In genomic region chr3:27985344-27985743, GRCm38 (mm10) we compare ENCODE assay signal across 13 mouse cellular contexts. TPM values are rescaled to one million over a fixed set of nuclear protein-coding genes. Genes with fewer than 3 reads are reported as not detected.
DNase-seq lines count a peak whose midpoint lies in the region; ATAC-seq and TF ChIP-seq lines count a peak whose summit lies in the region.
"Had no signal": no experiment of that assay in that cellular context is flagged by ENCODE, and none has a peak within 500 bp of the region (broad histone marks: within the 10 kb centered on the region; RNA-seq: fewer than 3 reads in every experiment).

No protein-coding gene starts in this region.

- no peaks in the 10 kb centered on the region for H3K9me3 ChIP-seq in heart, embryonic 15.5 days (replicated peaks)
- H3K9me3 ChIP-seq in liver, embryonic 12.5 days (replicated peaks), result no peaks in the 10 kb centered on the region
- H3K9me3 ChIP-seq in hindbrain, postnatal 0 days (ENCODE audit: low read length), result no peaks in the 10 kb centered on the region
- H3K9me3 ChIP-seq in liver, embryonic 16.5 days (replicated peaks; ENCODE audit: control insufficient read depth, low read length), result no peaks in the 10 kb centered on the region

- no peaks in the 10 kb centered on the region for H3K27me3 ChIP-seq in heart, embryonic 15.5 days
- H3K27me3 ChIP-seq in liver, adult 2 months (ENCODE audit: control insufficient read depth, insufficient read depth, low read length), result no peaks in the 10 kb centered on the region
- no peaks in the 10 kb centered on the region for H3K27me3 ChIP-seq in liver, embryonic 12.5 days (replicated peaks)
- H3K27me3 ChIP-seq in hindbrain, postnatal 0 days (ENCODE audit: insufficient read depth, low read length), result no peaks in the 10 kb centered on the region
- H3K27me3 ChIP-seq in liver, embryonic 16.5 days (ENCODE audit: control insufficient read depth, insufficient read depth, low read depth, low read length), result no peaks in the 10 kb centered on the region

- DNase-seq in heart, adult 8-10 months (ENCODE audit: low spot score), result no peak
- DNase-seq in liver, adult 2 months (ENCODE audit: extremely low read depth, low read depth, low spot score), result no peak
- DNase-seq in hindbrain, postnatal 0 days (ENCODE audit: low spot score), result no peak
- no peak for DNase-seq in urinary bladder, postnatal 14 days (ENCODE audit: low spot score)
- no peak for DNase-seq in layer of hippocampus, postnatal 25 days (ENCODE audit: extremely low spot score in 1 of 2, low spot score in 1 of 2)
- DNase-seq: cerebellum, adult 11-12 months; kidney, adult 8-10 months; layer of hippocampus, adult 9-11 months; left cerebral cortex, postnatal 4 days had no signal

- H3K4me2 ChIP-seq in heart, embryonic 15.5 days, result peak overlapping the region; percentile 53
- no peak overlapping the region for H3K4me2 ChIP-seq in liver, embryonic 12.5 days
- peak overlapping the region; percentile 45 for H3K4me2 ChIP-seq in hindbrain, postnatal 0 days (ENCODE audit: low read depth, low read length)
- peak overlapping the region; percentile 52; the same call in 1 of the 2 replicates for H3K4me2 ChIP-seq in liver, embryonic 16.5 days (ENCODE audit: low read depth, low read length)

- no peak overlapping the region for H3K9ac ChIP-seq in heart, embryonic 15.5 days
- H3K9ac ChIP-seq in liver, adult 2 months (ENCODE audit: low read depth, low read length), result no peak overlapping the region
- H3K9ac ChIP-seq in liver, embryonic 12.5 days, result no peak overlapping the region
- no peak overlapping the region for H3K9ac ChIP-seq in hindbrain, postnatal 0 days (replicated peaks; ENCODE audit: low read length)
- no peak overlapping the region for H3K9ac ChIP-seq in liver, embryonic 16.5 days (ENCODE audit: low read depth, low read length)

- no peak overlapping the region for H3K4me3 ChIP-seq in heart, embryonic 15.5 days
- peak overlapping the region; percentile 10; the same call in 1 of the 2 replicates for H3K4me3 ChIP-seq in liver, adult 2 months (ENCODE audit: insufficient read depth, low read depth, low read length)
- no peak overlapping the region for H3K4me3 ChIP-seq in liver, embryonic 12.5 days
- H3K4me3 ChIP-seq in hindbrain, postnatal 0 days (ENCODE audit: low read length), result peak overlapping the region; percentile 31
- no peak overlapping the region; the same call in 1 of the 2 replicates for H3K4me3 ChIP-seq in liver, embryonic 16.5 days (ENCODE audit: low read depth, low read length)

- 90% methylated on average over 5 of the region's 5 CpGs for WGBS in heart, embryonic 15.5 days
- WGBS in liver, adult 2 months, result 83% methylated on average over 5 of the region's 5 CpGs
- WGBS in liver, embryonic 12.5 days (ENCODE audit: insufficient replicate concordance), result 82% methylated on average over 5 of the region's 5 CpGs
- WGBS in hindbrain, postnatal 0 days, result 94% methylated on average over 5 of the region's 5 CpGs
- 86% methylated on average over 5 of the region's 5 CpGs for WGBS in liver, embryonic 16.5 days (ENCODE audit: insufficient replicate concordance)

- no peak overlapping the region for H3K27ac ChIP-seq in heart, embryonic 15.5 days
- no peak overlapping the region for H3K27ac ChIP-seq in liver, adult 2 months (replicated peaks; ENCODE audit: insufficient read depth, low read depth, low read length)
- H3K27ac ChIP-seq in liver, embryonic 12.5 days, result no peak overlapping the region
- no peak overlapping the region for H3K27ac ChIP-seq in hindbrain, postnatal 0 days
- no peak overlapping the region for H3K27ac ChIP-seq in liver, embryonic 16.5 days (ENCODE audit: low read length)

- peaks cover 26% of the 10 kb centered on the region for H3K4me1 ChIP-seq in heart, embryonic 15.5 days (replicated peaks)
- peaks cover 9% of the 10 kb centered on the region for H3K4me1 ChIP-seq in liver, adult 2 months (ENCODE audit: control insufficient read depth, insufficient read depth, low read length)
- peaks cover 7% of the 10 kb centered on the region for H3K4me1 ChIP-seq in liver, embryonic 12.5 days
- no peaks in the 10 kb centered on the region for H3K4me1 ChIP-seq in hindbrain, postnatal 0 days (ENCODE audit: insufficient read depth, low read length)
- no peaks in the 10 kb centered on the region; the same call in 1 of the 2 replicates for H3K4me1 ChIP-seq in liver, embryonic 16.5 days (ENCODE audit: control insufficient read depth, low read depth, low read length)

- H3K79me2 ChIP-seq in liver, adult 2 months (ENCODE audit: control insufficient read depth, insufficient read depth, low read length), result peaks cover 10% of the 10 kb centered on the region; the same call in 1 of the 2 replicates

- no peaks in the 10 kb centered on the region for H3K36me3 ChIP-seq in heart, embryonic 15.5 days
- no peaks in the 10 kb centered on the region for H3K36me3 ChIP-seq in liver, adult 2 months (ENCODE audit: control insufficient read depth, insufficient read depth, low read length)
- H3K36me3 ChIP-seq in liver, embryonic 12.5 days, result no peaks in the 10 kb centered on the region
- no peaks in the 10 kb centered on the region for H3K36me3 ChIP-seq in hindbrain, postnatal 0 days (ENCODE audit: insufficient read depth, low read length)
- no peaks in the 10 kb centered on the region for H3K36me3 ChIP-seq in liver, embryonic 16.5 days (ENCODE audit: control insufficient read depth, insufficient read depth)

- no peak for TF ChIP-seq POLR2A in liver, adult 2 months (IDR thresholded peaks at IDR 0.05; ENCODE audit: extremely low read depth, insufficient read depth, low read length)

- no peak for TF ChIP-seq CTCF in liver, adult 2 months (IDR thresholded peaks at IDR 0.05; ENCODE audit: low read depth, low read length)
- TF ChIP-seq CTCF in hindbrain, postnatal 0 days (IDR thresholded peaks at IDR 0.05; ENCODE audit: low read depth), result no peak

- no peak for ATAC-seq in heart, embryonic 15.5 days (replicated peaks; ENCODE audit: insufficient number of reproducible peaks, insufficient read depth, low FRiP score, low read depth)
- ATAC-seq in liver, embryonic 12.5 days, result no peak
- no peak for ATAC-seq in hindbrain, postnatal 0 days
- no peak for ATAC-seq in liver, embryonic 16.5 days (ENCODE audit: low read depth)
- ATAC-seq: CD4-positive, CD25-positive, alpha-beta regulatory T cell, adult 4 months had no signal

RNA-seq across cellular contexts. Expression of gene Pld1, which starts 46.8 kb away (rescaled TPM):
- polyA plus RNA-seq in heart, embryonic 15.5 days (2015; fragmentation: Nextera tagmentation; extraction: Ambion mirVana), result 6.8 and 7.2 TPM in 2 replicates
- 10 to 100 TPM in 2 of 4 experiments, 1 to 10 TPM in 2; 8.4 to 11.4 (median 10.6) TPM for total RNA-seq in heart, adult 8-10 months (2022)
- 8.4 and 11.3 TPM in 2 replicates for total RNA-seq in liver, adult 2 months (2014; rRNA removed)
- 1.7 and 1.9 TPM in 2 replicates for polyA plus RNA-seq in liver, adult 2 months (2012; rRNA removed)
- polyA plus RNA-seq in liver, embryonic 12.5 days (2016; fragmentation: Nextera tagmentation; extraction: Ambion mirVana), result 2.6 and 2.8 TPM in 2 replicates
- total RNA-seq in hindbrain, postnatal 0 days (2014; rRNA removed), result 10.7 and 19.7 TPM in 2 replicates
- polyA plus RNA-seq in hindbrain, postnatal 0 days (2015; fragmentation: Nextera tagmentation; extraction: Ambion mirVana), result 3.9 and 5.7 TPM in 2 replicates
- 5.9 and 6.8 TPM in 2 replicates for polyA plus RNA-seq in liver, embryonic 16.5 days (2015; fragmentation: Nextera tagmentation; extraction: Ambion mirVana)
- total RNA-seq in layer of hippocampus, postnatal 25 days (2021), result 10 to 100 TPM in 1 of 2 experiments, 1 to 10 TPM in 1; 7.8 to 10.5 TPM

Comparison
In these comparisons a context has a peak if more than half of its experiments do, and no peak if none do; other contexts are left out.
1. H3K4me3 ChIP-seq: peak in liver, adult 2 months (single experiment) and hindbrain, postnatal 0 days (single experiment); none in heart, embryonic 15.5 days (single experiment), liver, embryonic 12.5 days (single experiment) and liver, embryonic 16.5 days (single experiment).